Mouse (Mus musculus) limb, embryonic 11.5 days (tissue): ENCODE measurements around the gene Rpl27. TPM values are rescaled to one million over a fixed set of nuclear protein-coding genes. Genes with fewer than 3 reads are reported as not detected.
"Not testable (repeated sequence)": the region's sequence is repeated elsewhere in the genome, so short reads cannot be mapped to it uniquely, and the experiment has no call there.

ENCODE experiments used
- ATAC-seq: fragments of 200-750 bp; cut with Nextera tagmentation; 2 replicates; pipeline ENCODE4 v1.8.0; 2017; ENCODE audit warnings: low read depth; ENCODE audit not compliant: insufficient number of reproducible peaks, low FRiP score, low TSS enrichment
- DNase-seq: peaks from one replicate; pipeline ENCODE4 v3.0.0-alpha.2; 2015; ENCODE audit warnings: low spot score
- H3K27ac ChIP-seq: fragments of 300-500 bp; sonication (generic); replicated peaks from 2 replicates; pipeline ENCODE4 v1.5.1; 2014; ENCODE audit warnings: low read depth, mild to moderate bottlenecking, low read length
- H3K27me3 ChIP-seq: fragments of 300-500 bp; sonication (generic); 2 replicates; pipeline ENCODE4 v1.6.1; 2014; ENCODE audit warnings: mild to moderate bottlenecking, low read length, mixed read lengths; ENCODE audit not compliant: control insufficient read depth, insufficient read depth
- H3K36me3 ChIP-seq: fragments of 300-500 bp; sonication (generic); 2 replicates; pipeline ENCODE4 v1.6.1; 2014; ENCODE audit warnings: mild to moderate bottlenecking, low read length, moderate library complexity, mixed read lengths; ENCODE audit not compliant: control insufficient read depth, insufficient read depth
- H3K4me1 ChIP-seq: fragments of 300-500 bp; sonication (generic); 2 replicates; pipeline ENCODE4 v1.6.1; 2014; ENCODE audit warnings: low read length, mixed read lengths; ENCODE audit not compliant: control insufficient read depth, insufficient read depth
- H3K4me2 ChIP-seq: fragments of 300-500 bp; sonication (generic); 2 replicates; pipeline ENCODE4 v1.6.1; 2014; ENCODE audit warnings: low read depth, mild to moderate bottlenecking, moderate library complexity; ENCODE audit not compliant: severe bottlenecking
- H3K4me3 ChIP-seq: fragments of 300-500 bp; sonication (generic); 2 replicates; pipeline ENCODE4 v1.5.1; 2014; ENCODE audit warnings: low read depth, low read length
- H3K9ac ChIP-seq: fragments of 300-500 bp; sonication (generic); 2 replicates; pipeline ENCODE4 v1.6.1; 2014; ENCODE audit warnings: mild to moderate bottlenecking, low read length
- H3K9me3 ChIP-seq: fragments of 300-500 bp; sonication (generic); 2 replicates; pipeline ENCODE4 v1.6.1; 2016; ENCODE audit warnings: low read length; ENCODE audit not compliant: control insufficient read depth
- WGBS: fragments of 180-500 bp; shearing (Covaris S2); extraction: QIAGEN DNeasy Blood & Tissue Kit; methylation state at CpG from one replicate; pipeline ENCODE4 v1.1.7; 2014; 5-methylcytosine and 5-hydroxymethylcytosine counted together
- polyA plus RNA-seq: library from polyadenylated mRNA; unstranded; fragments of >200 nt; fragmentation: Nextera tagmentation; extraction: Ambion mirVana; gene quantifications from 2 replicates; pipeline ENCODE4 v1.2.1, GENCODE M21; 2014

The Rpl27 gene
- polyA plus RNA-seq, 1 experiment from 2014 or later: 489 TPM

DNA sequence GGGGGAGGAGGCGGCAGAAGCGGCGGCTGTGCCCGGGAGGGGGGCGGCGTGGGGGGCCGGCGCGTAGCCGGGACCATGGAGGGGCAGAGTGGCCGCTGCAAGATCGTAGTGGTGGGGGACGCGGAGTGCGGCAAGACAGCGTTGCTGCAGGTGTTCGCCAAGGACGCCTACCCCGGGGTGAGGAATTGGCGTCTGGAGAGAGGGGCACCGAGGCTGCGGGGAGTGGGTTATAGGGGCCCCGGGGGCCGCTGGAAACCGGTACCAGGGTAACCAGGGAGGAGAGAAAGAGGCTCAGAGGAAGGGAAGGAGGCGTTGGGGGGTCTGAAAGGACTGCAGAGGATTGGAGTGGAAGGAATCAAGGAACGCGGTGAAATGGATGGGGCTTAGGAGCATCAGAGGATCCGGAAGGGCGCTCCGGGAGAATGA is 26.2 kb downstream of the Rpl27 start:
- Histone ChIP-seq H3K4me1 (peaks cover 27% of the 10 kb centered on the region), H3K4me2 (peak overlapping the region; percentile 94), H3K36me3 (no peaks in the 10 kb centered on the region), H3K27ac (no peak overlapping the region), H3K27me3 (no peaks in the 10 kb centered on the region), H3K9me3 (no peaks in the 10 kb centered on the region), H3K9ac (peak overlapping the region; percentile 66), H3K4me3 (peak overlapping the region; percentile 71)
- DNase-seq (no peak), ATAC-seq (peak; percentile 48; the same call in 1 of the 2 replicates)
- under 1% methylated on average over 31 of the region's 31 CpGs for WGBS

DNA sequence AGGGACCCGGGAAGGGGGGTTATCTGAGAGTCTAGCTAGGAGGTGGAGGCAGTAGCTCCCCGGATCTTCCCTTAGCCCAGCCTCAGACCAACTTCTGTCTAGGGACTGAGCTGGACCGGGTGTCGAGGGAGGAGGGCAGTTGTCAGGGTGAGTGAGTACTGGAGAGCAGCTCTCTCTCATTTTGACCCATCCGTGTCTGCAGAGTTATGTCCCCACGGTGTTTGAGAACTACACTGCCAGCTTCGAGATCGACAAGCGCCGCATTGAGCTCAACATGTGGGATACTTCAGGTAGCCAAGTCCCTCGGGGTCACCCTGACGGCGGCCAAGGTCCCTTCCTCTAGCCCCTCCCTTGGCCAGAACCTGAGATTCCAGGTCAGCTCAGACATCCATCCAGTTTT is 26.6 kb downstream of the Rpl27 start:
- H3K27ac ChIP-seq: no peak overlapping the region
- 3% methylated on average over 13 of the region's 13 CpGs for WGBS

DNA sequence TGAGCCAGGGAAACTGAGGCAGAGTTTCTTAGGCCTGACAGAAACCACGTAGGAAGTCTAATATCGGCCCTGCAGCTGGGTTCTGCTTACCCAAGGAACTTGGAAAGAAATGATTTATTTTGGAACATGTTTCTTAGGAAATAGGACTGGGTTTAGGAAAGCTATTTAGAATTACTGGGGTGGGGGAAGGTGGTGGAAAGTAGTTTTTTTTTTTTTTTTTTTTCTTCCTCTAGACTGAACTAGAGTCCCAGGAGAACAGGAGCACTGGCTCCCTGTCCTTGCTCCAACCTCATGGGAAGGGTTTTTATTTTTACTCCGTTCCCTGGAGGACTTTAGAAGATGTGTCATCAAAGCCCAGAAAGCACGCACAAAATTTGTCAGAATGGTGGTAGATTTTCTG is 27.1 kb downstream of the Rpl27 start:
- DNase-seq: no peak
- Histone ChIP-seq H3K4me2 (peak overlapping the region; percentile 94), H3K27ac (no peak overlapping the region), H3K27me3 (no peaks in the 10 kb centered on the region), H3K4me3 (peak overlapping the region; percentile 71; the same call in 1 of the 2 replicates), H3K9ac (no peak overlapping the region), H3K4me1 (peaks cover 21% of the 10 kb centered on the region; the same call in 1 of the 2 replicates), H3K36me3 (no peaks in the 10 kb centered on the region), H3K9me3 (no peaks in the 10 kb centered on the region)
- no peak for ATAC-seq
- 79% methylated on average over 4 of the region's 4 CpGs for WGBS

More for the DNA sequence above, 26.6 kb downstream of the Rpl27 start:
- peak overlapping the region; percentile 71 for H3K4me3 ChIP-seq
- H3K36me3 ChIP-seq: no peaks in the 10 kb centered on the region
- no peaks in the 10 kb centered on the region for H3K27me3 ChIP-seq
- peak overlapping the region; percentile 66 for H3K9ac ChIP-seq
- no peaks in the 10 kb centered on the region for H3K9me3 ChIP-seq
- DNase-seq (no peak), ATAC-seq (no peak)
- H3K4me1 ChIP-seq: peaks cover 26% of the 10 kb centered on the region
- H3K4me2 ChIP-seq: peak overlapping the region; percentile 94

DNA sequence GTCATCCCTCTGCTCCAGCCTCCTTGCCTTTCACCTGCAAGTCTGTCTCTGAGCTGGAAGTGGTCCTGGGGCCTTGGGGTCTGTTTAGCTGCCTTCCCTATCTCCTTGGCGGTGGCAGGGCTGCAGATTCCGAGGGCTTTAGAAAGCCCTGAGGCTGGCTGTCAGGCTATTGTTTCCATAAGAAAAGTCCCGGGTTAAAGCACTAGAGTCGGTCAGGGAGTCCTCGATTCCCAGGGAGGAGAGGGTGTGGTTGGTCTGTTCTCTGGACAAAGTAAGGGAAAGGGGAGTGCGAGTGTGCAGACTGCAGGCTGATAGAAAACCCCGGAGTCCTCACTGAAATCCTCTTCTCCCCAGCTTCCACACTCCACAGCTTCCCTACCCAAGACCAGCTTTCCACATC is 28.1 kb downstream of the Rpl27 start:
- WGBS: 59% methylated on average over 7 of the region's 7 CpGs
- H3K9me3 ChIP-seq: no peaks in the 10 kb centered on the region
- no peaks in the 10 kb centered on the region for H3K27me3 ChIP-seq
- ATAC-seq (no peak), DNase-seq (no peak)
- no peak overlapping the region for H3K4me3 ChIP-seq
- no peak overlapping the region for H3K4me2 ChIP-seq
- no peaks in the 10 kb centered on the region for H3K36me3 ChIP-seq
- H3K27ac ChIP-seq: no peak overlapping the region
- H3K4me1 ChIP-seq: peaks cover 15% of the 10 kb centered on the region; the same call in 1 of the 2 replicates
- H3K9ac ChIP-seq: no peak overlapping the region

DNA sequence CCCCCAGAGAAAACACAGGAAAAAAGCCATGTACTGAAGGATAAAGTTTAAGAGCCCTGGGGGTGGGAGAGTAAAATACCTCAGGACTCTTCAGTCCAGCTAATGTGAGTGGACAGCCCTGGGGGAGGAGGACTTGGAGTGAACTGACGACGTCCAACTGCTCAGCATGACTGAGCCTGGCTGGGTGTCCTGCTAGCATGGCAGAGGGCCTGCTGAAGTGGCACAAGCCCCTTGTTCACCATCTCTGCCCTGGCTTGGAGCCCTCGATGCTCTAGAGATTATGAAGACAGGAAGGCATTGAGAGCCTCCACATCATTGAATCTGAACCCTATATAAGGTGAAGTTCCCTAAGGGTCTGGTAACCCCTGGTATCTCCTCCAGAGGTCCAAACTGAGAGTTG is 29.8 kb downstream of the Rpl27 start:
- ATAC-seq (no peak), DNase-seq (no peak)
- Histone ChIP-seq H3K27ac (no peak overlapping the region), H3K9me3 (no peaks in the 10 kb centered on the region), H3K4me2 (no peak overlapping the region), H3K4me3 (no peak overlapping the region), H3K9ac (no peak overlapping the region), H3K36me3 (no peaks in the 10 kb centered on the region), H3K27me3 (no peaks in the 10 kb centered on the region), H3K4me1 (peaks cover 11% of the 10 kb centered on the region; the same call in 1 of the 2 replicates)
- WGBS: 73% methylated on average over 3 of the region's 3 CpGs

DNA sequence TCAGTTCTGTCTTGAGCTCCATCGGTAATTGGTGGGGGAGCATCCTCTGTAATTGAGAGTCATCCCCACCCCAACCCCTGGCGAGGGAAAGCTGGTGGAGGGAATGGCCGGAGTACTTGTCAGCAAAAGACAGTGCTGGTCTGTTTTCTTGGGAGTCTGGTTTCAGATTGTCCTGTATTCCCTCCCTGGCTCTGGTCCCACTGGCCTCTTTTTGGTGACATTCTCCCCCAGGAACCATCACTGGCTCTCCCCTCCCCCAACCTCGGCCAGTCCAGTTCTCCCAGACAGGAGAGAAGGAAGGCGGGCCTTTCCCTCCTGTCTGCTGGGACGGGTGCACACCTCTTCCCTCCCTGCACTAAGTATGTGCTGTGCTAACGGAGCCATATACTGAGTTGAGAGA is 30.2 kb downstream of the Rpl27 start:
- no peak for DNase-seq
- 48% methylated on average over 7 of the region's 7 CpGs for WGBS

DNA sequence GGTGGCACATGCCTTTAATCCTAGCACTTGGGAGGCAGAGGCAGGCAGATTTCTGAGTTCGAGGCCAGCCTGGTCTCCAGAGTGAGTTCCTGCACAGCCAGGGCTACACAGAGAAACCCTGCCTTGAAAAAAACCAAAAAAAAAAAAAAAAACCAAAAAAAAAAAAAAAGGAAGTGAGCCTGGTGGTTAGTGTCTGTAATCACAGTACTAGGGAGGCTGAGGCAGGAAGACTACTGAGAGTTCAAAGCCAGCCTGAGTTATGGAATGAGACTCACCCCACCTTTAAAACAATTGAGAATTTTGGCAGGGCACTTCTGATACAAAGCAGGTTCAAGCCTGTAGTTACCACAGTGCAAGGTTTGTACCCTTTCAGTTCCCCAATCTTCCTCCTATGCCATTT is 31.6 kb downstream of the Rpl27 start:
- H3K9ac ChIP-seq, H3K27me3 ChIP-seq, H3K36me3 ChIP-seq, H3K27ac ChIP-seq, H3K4me1 ChIP-seq, H3K4me3 ChIP-seq, ATAC-seq, H3K4me2 ChIP-seq, DNase-seq, H3K9me3 ChIP-seq: not testable (repeated sequence)
- WGBS: 71% methylated on average over 1 of the region's 1 CpGs

More for the DNA sequence above, 30.2 kb downstream of the Rpl27 start:
- no peak overlapping the region for H3K4me2 ChIP-seq
- no peak for ATAC-seq
- no peaks in the 10 kb centered on the region for H3K36me3 ChIP-seq
- H3K27ac ChIP-seq: no peak overlapping the region
- H3K4me1 ChIP-seq: peaks cover 11% of the 10 kb centered on the region; the same call in 1 of the 2 replicates
- H3K9ac ChIP-seq: no peak overlapping the region
- H3K4me3 ChIP-seq: no peak overlapping the region
- no peaks in the 10 kb centered on the region for H3K27me3 ChIP-seq
- no peaks in the 10 kb centered on the region for H3K9me3 ChIP-seq

DNA sequence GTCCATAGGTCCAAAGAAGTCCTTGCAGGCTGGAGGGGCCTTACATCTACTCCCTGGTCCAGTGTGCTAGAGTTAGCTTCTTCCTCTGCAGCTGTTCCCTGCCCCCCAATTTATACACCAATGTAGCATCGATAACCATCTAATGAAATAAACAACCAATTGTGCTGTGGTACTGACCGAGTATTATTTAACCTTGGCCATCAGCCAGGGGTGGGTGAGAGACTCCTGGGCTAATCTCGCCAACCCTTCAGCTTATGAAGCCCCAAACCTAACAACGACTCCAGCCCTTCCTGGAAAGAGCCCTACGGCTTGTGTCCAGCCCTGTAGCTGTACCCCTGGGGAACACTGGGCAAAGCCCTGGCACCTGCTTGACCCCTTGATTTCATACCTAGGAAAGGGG is 32.2 kb downstream of the Rpl27 start:
- DNase-seq: no peak
- Histone ChIP-seq H3K4me2 (no peak overlapping the region), H3K4me1 (no peaks in the 10 kb centered on the region; the same call in 1 of the 2 replicates), H3K36me3 (no peaks in the 10 kb centered on the region), H3K4me3 (no peak overlapping the region), H3K27me3 (no peaks in the 10 kb centered on the region), H3K9me3 (no peaks in the 10 kb centered on the region), H3K27ac (no peak overlapping the region), H3K9ac (no peak overlapping the region)
- ATAC-seq: no peak
- 87% methylated on average over 5 of the region's 5 CpGs for WGBS

DNA sequence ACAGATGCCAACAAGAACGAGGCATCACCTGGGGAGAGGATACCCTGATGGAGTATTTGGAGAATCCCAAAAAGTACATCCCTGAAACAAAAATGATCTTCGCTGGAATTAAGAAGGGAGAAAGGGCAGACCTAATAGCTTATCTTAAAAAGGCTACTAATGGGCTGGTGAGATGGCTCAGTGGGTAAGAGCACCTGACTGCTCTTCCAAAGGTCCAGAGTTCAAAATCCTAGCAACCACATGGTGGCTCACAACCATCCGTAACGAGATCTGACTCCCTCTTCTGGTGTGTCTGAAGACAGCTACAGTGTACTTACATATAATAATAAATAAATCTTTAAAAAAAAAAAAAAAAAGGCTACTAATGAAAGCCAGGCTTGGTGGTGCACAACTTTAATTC is 34.3 kb downstream of the Rpl27 start:
- H3K9me3 ChIP-seq, ATAC-seq, H3K36me3 ChIP-seq, H3K4me3 ChIP-seq, H3K27me3 ChIP-seq, DNase-seq, H3K27ac ChIP-seq, H3K4me2 ChIP-seq, H3K9ac ChIP-seq, H3K4me1 ChIP-seq: not testable (repeated sequence)
- 88% methylated on average over 4 of the region's 4 CpGs for whole genome bisulfite sequencing
